Mouse (Mus musculus): ENCODE results near the gene Sf3b2. TPM values are rescaled to one million over a fixed set of nuclear protein-coding genes. Genes with fewer than 3 reads are reported as not detected.

The Sf3b2 gene
- polyA plus RNA-seq (2014; fragmentation: Illumina TruSeq; extraction: RNeasy Lipid Tissue Mini Kit (QIAGEN cat#74804); ENCODE audit: low read depth, low replicate concordance) = 39.8 TPM

DNA sequence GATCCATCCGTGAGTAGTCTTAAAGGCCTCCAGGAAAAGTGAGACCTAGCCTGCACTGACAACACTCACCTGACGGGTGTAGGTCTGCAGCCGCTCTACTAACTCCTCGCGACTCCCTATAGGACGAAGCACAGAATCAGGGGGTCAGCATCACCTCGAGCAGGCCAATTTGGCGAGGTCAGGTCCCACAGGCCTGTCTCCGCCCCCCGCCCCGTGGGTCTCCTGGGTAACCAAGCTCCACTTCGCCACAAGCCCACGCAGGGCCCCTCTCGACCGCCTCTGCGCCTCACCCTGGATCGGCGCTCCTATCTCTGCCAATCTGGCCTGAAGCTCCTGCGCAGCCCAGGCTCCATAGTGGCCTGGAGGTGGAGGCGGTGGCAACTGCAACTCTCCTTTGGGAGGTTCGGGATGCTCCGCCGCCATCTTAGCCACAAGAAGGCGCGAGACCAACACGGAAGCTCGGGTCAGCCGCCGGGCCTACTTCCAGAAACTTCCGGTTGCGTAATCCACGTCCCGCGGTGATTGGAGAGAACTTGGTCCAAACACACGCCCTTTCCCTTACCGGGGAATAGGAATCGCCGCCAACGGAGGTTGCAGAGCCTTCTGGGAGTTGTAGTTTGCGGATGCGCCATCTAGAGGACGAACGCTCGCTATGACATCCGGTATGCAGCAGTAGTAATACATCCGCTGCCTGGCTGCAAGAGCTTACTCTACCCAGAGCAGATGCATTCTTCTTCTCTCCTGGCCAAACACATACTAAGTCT is at the start of gene Sf3b2:
Sf3b2 (minus strand) TSS at position 484 of the 764 bp plus-strand sequence.

GRCm38 (mm10) chr19:5335441-5335840 is 40.2 kb upstream of the Sf3b2 start, which contains the start of gene Catsper1:
Gene Catsper1, plus strand, starts transcription at chr19:5335741.

DNA sequence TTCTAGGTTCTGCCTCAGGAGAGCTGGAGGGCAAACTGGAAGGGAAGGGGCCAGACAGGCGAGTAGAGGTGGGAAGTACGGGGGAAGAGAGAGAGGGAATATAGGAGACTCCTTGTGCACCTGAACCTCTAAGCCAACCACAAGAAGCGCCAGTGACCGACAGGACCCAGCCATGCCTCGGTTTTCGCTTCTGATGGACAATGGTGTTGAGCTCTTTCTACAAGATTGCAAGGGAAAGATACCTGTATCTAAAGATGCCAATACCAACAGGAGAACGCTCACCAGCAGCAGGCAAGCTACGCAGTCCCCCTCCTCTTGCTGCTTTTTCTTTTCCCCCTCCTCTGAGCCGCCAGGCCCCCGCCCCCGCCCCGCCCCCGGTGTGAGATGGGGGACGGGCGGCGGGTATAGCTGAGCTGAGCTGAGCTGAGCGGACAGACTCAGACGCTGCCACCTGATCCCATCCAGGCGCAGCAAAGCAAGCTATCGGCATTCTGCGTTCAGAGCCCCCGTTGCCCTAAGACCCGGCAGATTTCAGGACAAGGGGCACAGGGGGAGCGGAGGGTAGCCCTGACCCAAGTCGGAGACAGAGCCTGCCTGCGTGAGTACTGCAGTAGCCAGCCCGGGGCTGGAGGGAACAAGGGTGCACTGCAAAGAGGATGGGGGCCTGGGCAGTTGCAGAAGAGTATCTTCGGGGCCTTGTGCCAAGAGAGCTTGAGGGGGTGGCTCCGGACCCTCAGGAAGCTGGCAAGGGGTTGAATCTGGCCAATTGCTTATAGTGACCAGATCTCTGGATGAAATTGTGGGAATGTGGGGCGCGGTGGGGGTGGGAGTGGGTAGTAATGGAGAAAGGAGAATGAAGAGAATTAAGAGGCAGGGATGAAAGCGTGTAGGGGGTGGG is 2.9 kb upstream of the Sf3b2 start, which contains the start of gene Gal3st3:
Gal3st3 (plus strand) TSS at position 429 of the 898 bp plus-strand sequence.

GRCm38 (mm10) chr19:5272801-5273733 is 22.2 kb downstream of the Sf3b2 start, which contains the start of gene Pacs1:
Gene Pacs1, minus strand, starts transcription at chr19:5273119.

Other genes with a start within 250 kb of the Sf3b2 start
- gene Rin1, start 245.0 kb downstream of the Sf3b2 start, polyA plus RNA-seq (2014; fragmentation: Illumina TruSeq; extraction: RNeasy Lipid Tissue Mini Kit (QIAGEN cat#74804); ENCODE audit: low read depth, low replicate concordance) = 0.66 TPM
- 0.32 TPM for gene Cd248, start 227.4 kb downstream of the Sf3b2 start, polyA plus RNA-seq (2014; fragmentation: Illumina TruSeq; extraction: RNeasy Lipid Tissue Mini Kit (QIAGEN cat#74804); ENCODE audit: low read depth, low replicate concordance)
- not detected for gene Tmem151a, start 209.9 kb downstream of the Sf3b2 start, polyA plus RNA-seq (2014; fragmentation: Illumina TruSeq; extraction: RNeasy Lipid Tissue Mini Kit (QIAGEN cat#74804); ENCODE audit: low read depth, low replicate concordance)
- gene Yif1a, start 206.9 kb downstream of the Sf3b2 start, polyA plus RNA-seq (2014; fragmentation: Illumina TruSeq; extraction: RNeasy Lipid Tissue Mini Kit (QIAGEN cat#74804); ENCODE audit: low read depth, low replicate concordance) = 17.9 TPM
- not detected for gene Cnih2, start 196.9 kb downstream of the Sf3b2 start, polyA plus RNA-seq (2014; fragmentation: Illumina TruSeq; extraction: RNeasy Lipid Tissue Mini Kit (QIAGEN cat#74804); ENCODE audit: low read depth, low replicate concordance)
- 2.5 TPM for gene Rab1b, start 188.4 kb downstream of the Sf3b2 start, polyA plus RNA-seq (2014; fragmentation: Illumina TruSeq; extraction: RNeasy Lipid Tissue Mini Kit (QIAGEN cat#74804); ENCODE audit: low read depth, low replicate concordance)
- gene Klc2, start 176.9 kb downstream of the Sf3b2 start, polyA plus RNA-seq (2014; fragmentation: Illumina TruSeq; extraction: RNeasy Lipid Tissue Mini Kit (QIAGEN cat#74804); ENCODE audit: low read depth, low replicate concordance) = 0.25 TPM
- gene Pacs1, start 22.3 kb downstream of the Sf3b2 start, polyA plus RNA-seq (2014; fragmentation: Illumina TruSeq; extraction: RNeasy Lipid Tissue Mini Kit (QIAGEN cat#74804); ENCODE audit: low read depth, low replicate concordance) = 3.0 TPM
- not detected for gene Gal3st3, start 2.9 kb upstream of the Sf3b2 start, polyA plus RNA-seq (2014; fragmentation: Illumina TruSeq; extraction: RNeasy Lipid Tissue Mini Kit (QIAGEN cat#74804); ENCODE audit: low read depth, low replicate concordance)
- not detected for gene Catsper1, start 40.3 kb upstream of the Sf3b2 start, polyA plus RNA-seq (2014; fragmentation: Illumina TruSeq; extraction: RNeasy Lipid Tissue Mini Kit (QIAGEN cat#74804); ENCODE audit: low read depth, low replicate concordance)
- gene Cst6, start 54.1 kb upstream of the Sf3b2 start, polyA plus RNA-seq (2014; fragmentation: Illumina TruSeq; extraction: RNeasy Lipid Tissue Mini Kit (QIAGEN cat#74804); ENCODE audit: low read depth, low replicate concordance) = not detected
- 12.6 TPM for gene Eif1ad, start 71.3 kb upstream of the Sf3b2 start, polyA plus RNA-seq (2014; fragmentation: Illumina TruSeq; extraction: RNeasy Lipid Tissue Mini Kit (QIAGEN cat#74804); ENCODE audit: low read depth, low replicate concordance)
- 4.6 TPM for gene Banf1, start 71.7 kb upstream of the Sf3b2 start, polyA plus RNA-seq (2014; fragmentation: Illumina TruSeq; extraction: RNeasy Lipid Tissue Mini Kit (QIAGEN cat#74804); ENCODE audit: low read depth, low replicate concordance)
- 2.6 TPM for gene Sart1, start 93.2 kb upstream of the Sf3b2 start, polyA plus RNA-seq (2014; fragmentation: Illumina TruSeq; extraction: RNeasy Lipid Tissue Mini Kit (QIAGEN cat#74804); ENCODE audit: low read depth, low replicate concordance)
- gene Tsga10ip, start 107.1 kb upstream of the Sf3b2 start, polyA plus RNA-seq (2014; fragmentation: Illumina TruSeq; extraction: RNeasy Lipid Tissue Mini Kit (QIAGEN cat#74804); ENCODE audit: low read depth, low replicate concordance) = not detected
- gene Drap1, start 129.5 kb upstream of the Sf3b2 start, polyA plus RNA-seq (2014; fragmentation: Illumina TruSeq; extraction: RNeasy Lipid Tissue Mini Kit (QIAGEN cat#74804); ENCODE audit: low read depth, low replicate concordance) = 3.4 TPM
- gene AI837181, start 129.7 kb upstream of the Sf3b2 start, polyA plus RNA-seq (2014; fragmentation: Illumina TruSeq; extraction: RNeasy Lipid Tissue Mini Kit (QIAGEN cat#74804); ENCODE audit: low read depth, low replicate concordance) = 0.38 TPM
- not detected for gene Fosl1, start 152.1 kb upstream of the Sf3b2 start, polyA plus RNA-seq (2014; fragmentation: Illumina TruSeq; extraction: RNeasy Lipid Tissue Mini Kit (QIAGEN cat#74804); ENCODE audit: low read depth, low replicate concordance)
- gene Ccdc85b, start 162.4 kb upstream of the Sf3b2 start, polyA plus RNA-seq (2014; fragmentation: Illumina TruSeq; extraction: RNeasy Lipid Tissue Mini Kit (QIAGEN cat#74804); ENCODE audit: low read depth, low replicate concordance) = 1.2 TPM
- gene Fibp, start 165.2 kb upstream of the Sf3b2 start, polyA plus RNA-seq (2014; fragmentation: Illumina TruSeq; extraction: RNeasy Lipid Tissue Mini Kit (QIAGEN cat#74804); ENCODE audit: low read depth, low replicate concordance) = 5.7 TPM
- gene Ctsw, start 173.1 kb upstream of the Sf3b2 start, polyA plus RNA-seq (2014; fragmentation: Illumina TruSeq; extraction: RNeasy Lipid Tissue Mini Kit (QIAGEN cat#74804); ENCODE audit: low read depth, low replicate concordance) = not detected
- 0.60 TPM for gene Efemp2, start 178.5 kb upstream of the Sf3b2 start, polyA plus RNA-seq (2014; fragmentation: Illumina TruSeq; extraction: RNeasy Lipid Tissue Mini Kit (QIAGEN cat#74804); ENCODE audit: low read depth, low replicate concordance)
- 0.69 TPM for gene Mus81, start 192.9 kb upstream of the Sf3b2 start, polyA plus RNA-seq (2014; fragmentation: Illumina TruSeq; extraction: RNeasy Lipid Tissue Mini Kit (QIAGEN cat#74804); ENCODE audit: low read depth, low replicate concordance)
- 183 TPM for gene Cfl1, start 195.0 kb upstream of the Sf3b2 start, polyA plus RNA-seq (2014; fragmentation: Illumina TruSeq; extraction: RNeasy Lipid Tissue Mini Kit (QIAGEN cat#74804); ENCODE audit: low read depth, low replicate concordance)
- gene 1700020D05Rik, start 208.3 kb upstream of the Sf3b2 start, polyA plus RNA-seq (2014; fragmentation: Illumina TruSeq; extraction: RNeasy Lipid Tissue Mini Kit (QIAGEN cat#74804); ENCODE audit: low read depth, low replicate concordance) = not detected
- 0.25 TPM for gene Snx32, start 215.1 kb upstream of the Sf3b2 start, polyA plus RNA-seq (2014; fragmentation: Illumina TruSeq; extraction: RNeasy Lipid Tissue Mini Kit (QIAGEN cat#74804); ENCODE audit: low read depth, low replicate concordance)

All from sigmoid colon, adult 10 weeks (tissue).